Mouse (Mus musculus) frontal cortex, adult 2 months (tissue): ENCODE results near the gene Sgsm3. TPM values are rescaled to one million over a fixed set of nuclear protein-coding genes. Genes with fewer than 3 reads are reported as not detected.

Experiments used
- DNase-seq, 2 experiments: peaks; one replicate each; pipeline ENCODE4 v3.0.0; 2022; ENCODE audit warnings: low spot score in 1 of 2; ENCODE audit errors: extremely low spot score in 1 of 2
- polyA plus RNA-seq: library from polyadenylated mRNA; depleted of rRNA; stranded (reverse); fragments of >200 nt; gene quantifications from 2 replicates; pipeline ENCODE4 v1.2.3, GENCODE M21; 2012

Gene Sgsm3
- polyA plus RNA-seq, 1 experiment: 95.6 TPM

DNA sequence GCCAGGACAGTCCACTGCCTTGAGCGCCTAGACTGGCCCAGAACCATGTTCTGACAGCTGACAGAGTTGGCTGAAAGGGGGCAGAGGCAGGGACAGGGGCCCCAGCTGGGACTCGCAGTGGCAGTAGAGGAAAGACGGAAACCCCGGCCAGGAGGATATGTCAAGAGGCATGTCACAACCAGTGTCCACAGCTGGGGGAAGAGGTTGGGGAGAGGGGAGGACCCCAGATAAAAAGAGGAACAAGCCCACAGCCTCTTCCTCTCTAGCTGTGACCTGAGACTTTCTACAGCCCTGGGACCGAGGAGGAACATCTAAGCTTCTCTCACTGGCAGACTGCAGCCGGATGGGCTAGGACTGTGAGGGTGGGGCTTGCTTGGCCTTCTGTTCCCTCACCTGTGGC, 43.8 kb downstream of the Sgsm3 start:
- DNase-seq: no peak

DNA sequence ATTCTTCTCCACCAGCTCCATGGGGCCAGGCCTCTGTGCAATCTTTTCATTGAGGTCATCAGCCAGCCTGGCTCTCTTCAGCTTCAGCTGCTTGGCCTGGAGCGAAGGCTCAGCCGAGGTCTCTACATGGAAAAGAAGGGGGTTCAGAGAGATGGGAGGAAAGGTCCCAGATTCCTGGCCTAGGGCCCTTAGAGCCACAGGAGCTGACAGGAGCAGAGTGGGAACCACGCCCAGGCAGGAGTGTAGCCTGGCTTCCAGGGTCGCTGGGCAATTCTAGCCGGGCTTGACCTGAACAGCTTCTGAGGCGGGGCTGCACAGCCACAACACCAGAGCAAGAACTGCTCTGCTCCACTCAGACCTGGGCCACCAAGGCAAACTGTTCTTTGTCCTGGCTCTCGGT, 44.9 kb downstream of the Sgsm3 start:
- DNase-seq: no peak

DNA sequence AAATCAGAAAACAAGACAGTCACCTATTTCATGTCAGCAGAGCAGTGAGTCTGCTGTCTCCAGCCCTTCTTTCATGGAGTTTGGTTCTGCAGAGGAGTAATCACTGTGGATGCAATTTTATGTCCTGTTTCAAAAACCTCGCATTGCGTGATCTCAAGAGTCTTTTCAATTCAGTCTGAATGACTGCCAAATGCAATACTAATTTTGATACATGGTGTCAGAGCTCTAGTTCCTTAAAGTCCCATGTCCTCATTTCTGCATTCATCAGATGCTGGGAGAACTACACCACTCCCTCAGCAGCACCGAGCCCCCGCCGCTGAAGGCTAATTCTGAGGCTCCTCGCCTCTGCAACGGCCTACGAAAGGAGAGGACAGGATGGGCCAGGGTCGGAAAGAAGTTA, 46.3 kb downstream of the Sgsm3 start:
- peak in 1 of 2 experiments; percentile 58 for DNase-seq

DNA sequence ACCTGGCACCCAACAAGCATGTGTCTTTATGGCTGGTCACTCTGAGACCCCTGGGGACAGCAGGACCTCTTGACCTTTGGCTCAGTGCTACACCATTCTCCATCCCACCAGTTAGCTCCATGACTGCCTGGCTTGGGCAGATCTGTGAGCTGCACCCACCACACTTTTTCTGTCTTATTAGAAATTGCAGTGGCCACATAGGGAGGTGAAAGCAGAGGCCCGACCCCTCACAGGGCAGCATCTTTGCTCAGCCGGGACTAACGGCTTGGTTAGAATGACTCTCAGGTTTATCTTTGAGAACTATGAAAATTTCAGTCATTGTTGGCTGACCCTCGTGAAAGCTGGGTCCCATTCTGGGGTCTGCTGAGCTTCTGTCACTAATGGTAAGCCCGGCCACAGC, 49.3 kb downstream of the Sgsm3 start:
- DNase-seq: no peak

DNA sequence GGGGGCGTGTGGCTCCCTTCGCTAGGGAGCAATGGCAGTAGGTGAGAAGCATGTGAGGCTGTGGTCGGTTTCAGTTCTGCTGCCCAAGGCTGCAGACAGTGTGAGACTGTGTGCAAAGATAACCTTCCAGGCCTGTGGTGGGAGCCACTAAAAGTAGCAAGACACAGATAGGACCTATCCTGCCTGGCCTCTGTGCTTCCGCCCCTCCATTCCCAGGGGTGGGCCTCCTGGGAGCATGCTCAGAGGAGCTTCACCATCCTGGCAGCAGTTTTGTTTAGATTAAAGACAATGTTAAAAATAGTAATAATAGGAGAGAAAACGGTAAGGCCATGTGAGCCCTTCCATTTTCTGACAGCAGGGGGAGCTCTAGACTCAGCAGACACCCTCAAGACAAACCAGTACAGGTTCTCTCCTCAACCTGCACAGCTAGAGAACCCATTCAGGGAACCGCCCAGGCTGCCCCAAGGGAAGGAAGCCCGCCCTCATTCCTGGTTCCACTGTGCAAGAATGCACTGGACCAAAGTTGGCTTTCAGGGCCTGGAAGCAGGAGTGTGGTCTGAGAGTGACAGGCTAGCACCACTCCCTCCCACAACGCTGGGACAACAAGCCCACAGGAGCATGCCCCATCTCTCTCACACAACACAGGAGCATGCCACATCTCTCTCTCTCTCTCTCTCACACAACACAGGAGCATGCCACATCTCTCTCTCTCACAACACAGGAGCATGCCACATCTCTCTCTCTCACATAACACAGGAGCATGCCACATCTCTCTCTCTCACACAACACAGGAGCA, 50.0 kb downstream of the Sgsm3 start:
- peak; percentile 66 to 94 for DNase-seq

DNA sequence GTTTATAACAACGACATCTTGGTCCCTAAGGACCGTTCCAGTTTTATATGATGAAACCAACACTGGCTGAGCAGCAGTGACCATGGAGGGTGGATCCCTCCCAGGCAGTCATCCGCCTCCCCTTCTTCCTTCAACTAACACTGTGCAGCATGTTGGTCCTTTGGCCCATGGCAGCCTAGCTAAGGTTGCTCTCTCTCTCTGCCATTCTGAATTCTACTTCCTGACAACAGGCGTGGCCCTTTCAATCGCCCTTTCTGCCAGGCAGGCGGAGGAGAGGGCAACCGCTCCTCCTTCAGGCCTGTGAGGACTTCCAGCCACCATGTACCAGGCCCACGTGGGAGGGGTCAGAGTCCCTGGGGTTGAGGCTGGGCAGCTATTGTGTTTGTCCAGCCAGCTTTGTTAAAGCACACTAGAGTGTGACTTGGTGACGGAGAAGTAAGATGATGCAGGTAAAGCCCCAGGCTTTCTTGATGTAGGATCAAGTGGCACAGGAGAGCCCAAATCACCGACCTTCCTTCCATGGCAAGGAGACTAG, 53.4 kb downstream of the Sgsm3 start:
- DNase-seq: no peak

DNA sequence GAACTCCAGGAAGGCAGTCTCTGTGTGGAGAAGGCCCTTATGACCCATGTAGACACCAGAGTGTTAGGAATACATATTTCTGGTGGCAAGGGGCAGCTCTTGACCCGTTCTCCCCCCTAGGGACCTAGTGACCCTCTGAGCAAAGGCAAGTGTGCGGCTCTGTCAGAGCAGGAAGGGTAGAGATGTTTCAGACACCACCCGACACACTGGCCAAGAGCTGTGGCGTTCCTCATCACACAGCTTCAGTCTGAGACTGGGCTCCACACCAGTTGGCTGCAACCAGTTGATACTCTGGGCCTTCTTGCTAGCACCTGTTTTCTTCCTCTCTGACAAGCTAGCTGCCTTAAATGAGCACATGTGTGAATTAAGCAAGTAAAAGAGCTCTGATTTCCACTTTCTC, 54.0 kb downstream of the Sgsm3 start:
- DNase-seq: no peak

DNA sequence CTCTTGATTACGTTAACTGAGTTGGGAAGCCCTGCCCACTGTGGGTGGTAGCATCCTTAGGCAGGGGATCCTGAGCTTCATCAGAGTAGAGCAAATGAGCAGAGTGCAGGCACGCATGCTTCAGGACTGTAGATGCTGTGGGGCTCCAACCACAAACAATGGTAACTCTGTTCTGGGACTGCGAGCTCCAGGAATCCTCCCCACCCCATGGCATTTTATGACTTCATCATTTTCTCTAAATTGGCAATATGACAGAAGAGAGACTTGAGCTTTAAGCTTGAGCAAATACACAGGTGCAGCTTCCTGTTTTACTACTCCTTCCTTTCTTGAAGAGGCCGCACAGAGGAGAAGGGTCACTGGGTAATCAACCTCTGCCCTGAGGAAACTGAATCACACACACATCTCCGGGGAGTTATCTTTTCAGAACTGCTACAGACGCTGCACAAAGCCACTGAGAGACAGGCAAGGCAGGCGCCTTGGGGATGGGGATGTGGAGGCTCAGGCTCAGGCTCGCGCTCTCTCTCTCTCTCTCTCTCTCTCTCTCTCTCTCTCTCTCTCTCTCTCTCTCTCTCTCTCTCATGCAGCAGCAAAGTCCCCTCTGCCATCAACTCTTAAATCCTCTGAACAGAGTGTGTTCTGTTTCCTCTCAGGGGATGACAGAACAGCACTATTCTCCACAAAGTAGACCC, 55.5 kb downstream of the Sgsm3 start:
- DNase-seq: no peak

DNA sequence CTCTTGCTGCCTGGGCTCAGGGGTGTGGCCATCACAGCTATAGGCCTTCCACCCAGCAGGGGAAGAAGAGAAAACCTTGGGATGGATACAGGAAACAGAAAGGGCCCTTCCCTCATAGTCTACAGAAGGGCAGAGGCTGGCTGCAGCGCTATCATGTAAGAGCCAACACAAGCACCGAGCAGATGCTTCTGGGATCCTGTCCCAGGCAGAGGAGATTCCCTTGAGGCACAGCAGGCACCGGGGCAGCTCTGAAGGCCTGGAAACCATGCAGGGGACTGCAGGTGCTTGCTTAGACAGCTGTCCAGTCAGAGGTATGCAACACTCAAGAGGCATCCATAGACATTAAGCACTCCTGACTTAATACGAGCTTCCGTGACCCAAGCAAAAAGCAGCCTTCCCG, 56.6 kb downstream of the Sgsm3 start:
- no peak for DNase-seq

DNA sequence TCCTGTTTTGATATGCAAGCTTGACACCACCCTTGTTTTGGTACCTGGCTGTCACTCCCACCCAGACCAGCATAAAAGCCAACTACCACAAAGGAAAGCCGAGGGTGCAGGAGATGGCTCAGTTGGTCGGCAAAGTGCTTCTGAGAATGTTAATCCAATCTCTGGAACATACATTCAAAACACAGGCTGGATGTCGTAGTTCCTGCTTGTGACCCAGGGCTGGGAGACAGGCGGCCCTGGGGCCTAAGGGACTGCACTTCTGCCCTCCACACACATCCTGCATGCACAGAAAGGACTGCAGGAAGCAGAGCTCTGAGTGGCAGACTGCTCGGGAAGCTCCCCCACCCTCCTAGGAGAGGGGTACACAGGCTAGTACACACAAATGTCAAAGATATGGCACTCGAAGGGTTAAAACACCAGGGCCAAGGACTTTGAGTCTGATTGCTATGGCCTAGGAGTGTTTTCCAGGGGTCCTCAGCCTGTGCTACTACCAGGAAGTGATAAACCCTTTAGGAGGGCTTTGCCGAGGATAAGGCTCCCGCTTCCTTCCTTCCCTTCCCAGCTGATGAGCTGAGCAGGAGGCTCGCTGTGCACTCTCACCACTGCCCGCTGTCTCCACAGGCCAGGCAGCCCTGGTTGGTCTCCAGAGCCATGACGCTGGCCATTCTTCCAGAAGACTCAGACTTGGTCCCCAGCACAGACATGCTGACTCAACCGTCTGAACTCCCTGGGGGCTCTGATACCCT, 58.0 kb downstream of the Sgsm3 start:
- no peak for DNase-seq

DNA sequence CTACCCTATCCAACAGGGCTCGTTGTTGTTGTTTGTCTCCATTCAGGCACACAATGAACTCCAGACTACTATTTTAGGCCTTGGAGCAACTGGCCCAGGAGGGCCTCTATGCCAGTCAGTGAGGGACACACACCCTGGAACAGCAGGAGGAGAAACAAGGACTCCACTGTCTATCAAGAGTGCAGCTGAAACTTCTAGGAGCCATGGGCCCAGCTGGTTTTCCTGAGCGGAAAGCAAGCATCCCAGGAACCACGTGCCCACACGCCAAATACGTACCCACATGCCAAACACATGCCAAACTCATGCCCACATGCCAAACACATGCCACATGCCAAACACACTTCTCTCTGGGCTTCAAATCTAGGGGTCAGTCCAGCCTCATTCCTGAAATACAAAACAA, 60.9 kb downstream of the Sgsm3 start:
- no peak for DNase-seq

DNA sequence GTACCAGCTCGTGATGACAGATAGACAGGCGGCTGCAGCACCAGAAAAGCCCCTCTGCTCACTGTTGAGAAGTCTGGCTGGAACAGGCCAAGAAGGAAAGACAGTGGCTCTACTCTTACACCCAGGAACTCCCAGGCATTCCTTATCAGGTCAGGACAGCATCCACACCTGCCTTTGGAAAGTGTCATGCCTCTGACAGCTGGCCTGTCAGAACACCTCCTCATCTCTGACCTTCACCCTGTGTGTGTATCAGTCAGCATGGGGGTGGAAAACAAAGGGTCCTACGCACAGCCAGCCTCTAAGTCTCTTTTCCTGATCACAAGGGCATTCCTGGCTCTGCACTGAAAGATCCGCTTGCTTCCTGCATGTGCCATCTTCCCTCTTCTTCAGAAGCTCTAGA, 64.2 kb downstream of the Sgsm3 start:
- no peak for DNase-seq

DNA sequence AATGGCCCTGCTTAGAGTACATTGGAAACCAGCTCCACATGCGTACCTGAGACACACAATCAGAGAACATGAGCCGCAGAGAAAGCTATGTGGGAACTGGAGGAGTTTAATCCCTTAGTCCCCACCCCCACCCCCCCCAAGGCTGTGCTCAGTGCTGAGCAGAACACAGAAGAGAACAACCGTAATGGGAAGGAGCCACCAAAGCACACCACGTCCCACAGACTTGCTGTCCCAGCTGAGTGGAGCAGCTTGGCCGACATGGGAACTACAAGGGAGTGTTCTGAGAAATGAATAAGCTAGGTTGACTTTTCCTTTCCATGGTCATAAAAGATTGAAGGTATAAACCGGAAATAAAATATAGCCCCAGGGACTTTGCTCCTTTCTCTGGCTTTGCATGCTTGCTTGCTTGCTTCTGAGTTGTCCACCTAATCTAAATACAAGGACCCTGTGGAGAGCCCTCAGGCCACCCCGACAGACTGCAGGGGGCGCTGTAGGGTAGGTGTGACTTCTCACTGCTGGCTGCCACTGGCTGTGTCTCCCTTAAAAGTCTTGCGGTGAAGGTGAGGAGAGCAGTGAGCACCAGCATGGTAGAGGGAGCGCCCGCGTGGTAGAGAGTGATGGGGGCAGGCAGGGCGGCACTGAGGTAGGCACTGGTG, 64.8 kb downstream of the Sgsm3 start:
- no peak for DNase-seq

DNA sequence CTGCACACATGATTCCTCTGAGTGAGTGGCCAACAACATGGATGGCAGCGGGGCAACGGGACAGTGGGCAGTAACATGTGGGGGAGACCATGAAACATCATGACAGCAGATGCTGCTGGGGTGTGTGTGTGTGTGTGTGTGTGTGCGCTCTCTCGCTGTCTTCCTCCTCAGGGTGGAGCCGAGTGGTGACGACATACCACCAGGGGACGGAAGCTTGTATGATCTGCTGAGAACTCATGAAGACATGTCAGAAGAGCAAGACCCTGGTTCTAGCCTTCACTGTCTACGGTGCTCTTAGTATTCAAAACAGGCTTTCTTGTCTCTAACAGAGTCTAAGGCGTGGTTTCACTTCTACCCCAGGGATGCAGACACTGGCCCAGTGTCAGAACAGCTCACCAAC, 66.9 kb downstream of the Sgsm3 start:
- DNase-seq: no peak

DNA sequence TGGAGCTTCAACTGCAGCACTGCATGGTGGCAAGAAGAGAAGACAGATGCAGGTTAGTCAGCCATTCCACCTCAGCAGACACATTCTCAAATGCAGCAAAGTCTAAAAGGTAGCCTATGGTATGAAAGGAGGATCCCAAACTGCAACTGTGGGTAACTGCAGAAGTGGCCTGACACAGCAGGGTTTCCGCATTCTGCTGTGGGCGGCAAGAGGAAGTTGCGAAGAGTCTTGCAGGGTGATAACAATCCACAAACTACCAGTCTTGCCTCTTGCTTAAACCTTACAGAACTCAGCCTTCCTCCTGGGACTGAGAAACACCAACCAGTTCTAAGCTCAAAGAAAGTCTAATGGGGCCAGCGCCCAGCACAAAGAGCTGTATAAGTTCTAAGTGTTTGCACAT, 67.8 kb downstream of the Sgsm3 start:
- no peak for DNase-seq

DNA sequence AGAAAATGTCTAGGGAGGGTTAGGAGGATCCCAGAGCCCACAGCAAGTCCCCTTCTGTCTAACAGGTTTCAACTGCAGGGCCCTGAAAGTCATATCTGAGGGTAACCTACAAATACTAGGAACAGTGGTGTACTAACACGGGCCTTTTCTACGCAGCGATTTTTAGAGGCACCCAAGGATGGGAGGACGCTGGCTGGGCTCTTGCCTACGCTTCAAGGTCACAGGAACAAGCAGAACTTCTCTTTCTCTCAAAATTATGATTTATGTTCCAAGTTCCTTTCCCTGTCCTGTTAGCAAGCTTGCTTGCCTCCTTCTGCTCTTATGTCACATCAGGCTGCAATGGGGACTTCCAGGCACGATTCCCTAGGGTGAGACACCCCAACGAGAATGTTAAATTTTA, 68.5 kb downstream of the Sgsm3 start:
- DNase-seq: no peak

DNA sequence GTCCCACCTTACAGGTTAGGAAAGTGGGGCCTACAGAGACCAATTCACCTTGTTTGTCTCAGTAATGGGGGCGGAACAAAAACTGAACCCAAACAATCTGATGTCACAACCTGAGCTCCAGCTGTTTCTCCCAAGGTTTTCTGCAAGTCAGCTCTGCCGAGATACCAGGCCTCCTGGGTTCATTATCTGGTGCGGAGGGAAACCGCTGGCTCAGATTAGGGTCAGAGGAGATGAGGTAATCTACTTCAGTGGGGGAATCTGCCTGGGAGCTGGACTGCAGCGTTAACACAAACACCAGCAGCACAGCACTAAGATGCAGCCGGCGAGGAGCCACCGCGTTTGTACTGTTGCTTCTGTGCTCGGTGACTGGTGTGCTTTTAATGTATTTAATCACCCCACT, 69.9 kb downstream of the Sgsm3 start:
- no peak for DNase-seq

DNA sequence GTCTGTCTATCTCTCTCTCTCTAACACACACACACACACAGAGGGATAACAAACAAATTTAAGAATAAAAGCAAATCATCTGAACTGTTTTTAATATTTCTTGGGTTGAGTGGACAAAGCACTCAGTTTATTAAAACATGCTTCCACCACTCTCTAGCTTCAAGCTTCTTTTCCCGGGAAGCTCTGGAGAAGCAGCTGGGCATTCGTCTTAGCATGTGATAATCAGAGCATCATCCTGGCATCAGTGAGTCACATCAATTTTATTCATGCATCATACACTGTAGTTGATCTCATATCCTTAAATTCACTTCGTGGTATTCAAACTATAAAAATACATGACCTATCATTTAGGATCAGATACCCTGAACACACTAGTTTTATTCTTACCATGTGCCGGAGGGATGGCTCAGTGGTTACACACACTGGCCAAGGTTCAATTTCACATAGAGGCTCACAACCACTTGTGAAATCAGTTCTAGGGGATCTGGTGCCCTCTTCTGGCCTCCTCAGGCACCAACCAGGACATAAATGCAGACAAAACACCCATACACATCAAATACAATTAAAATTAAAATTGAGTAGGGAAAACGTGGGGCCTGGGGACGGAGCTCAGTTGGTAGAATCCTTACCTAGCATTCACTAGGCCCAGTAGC, 72.0 kb downstream of the Sgsm3 start:
- DNase-seq: peak in 1 of 2 experiments; percentile 51

DNA sequence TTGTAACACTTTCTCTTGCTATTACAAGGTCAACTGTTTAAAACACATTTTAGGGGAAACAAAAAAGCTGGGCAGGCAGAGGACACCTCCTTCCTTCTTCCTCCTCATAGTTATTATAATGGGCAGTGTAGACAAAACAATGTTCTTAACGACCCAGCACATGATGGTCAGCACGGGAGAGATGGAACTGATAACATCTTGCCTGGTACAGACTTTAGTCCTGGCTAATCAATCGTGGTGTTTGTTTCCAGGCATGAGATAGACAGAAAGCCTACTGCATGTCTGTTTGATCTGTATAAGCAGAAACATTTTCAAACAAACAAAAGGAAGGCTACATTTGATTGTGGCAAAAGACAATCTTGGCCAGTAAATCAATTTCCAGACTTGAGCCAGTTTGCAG, 72.9 kb downstream of the Sgsm3 start:
- no peak for DNase-seq

DNA sequence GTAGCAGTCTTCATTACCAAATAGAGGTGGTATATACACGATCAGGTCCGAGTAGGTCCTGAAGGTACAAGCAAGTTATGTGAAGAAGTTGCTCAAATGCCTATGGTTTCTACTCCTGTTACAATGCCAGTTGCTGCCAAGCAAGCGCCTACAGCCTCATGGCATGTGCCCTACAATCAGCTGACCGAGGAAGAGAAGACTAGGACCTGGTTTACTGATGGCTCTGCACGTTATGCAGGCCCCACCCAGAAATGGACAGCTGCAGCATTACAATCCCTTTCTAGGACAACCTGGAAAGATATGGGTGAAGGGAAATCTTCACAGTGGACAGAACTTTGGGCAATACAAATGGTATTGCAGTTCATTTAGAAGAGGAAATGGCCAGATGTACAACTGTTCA, 74.9 kb downstream of the Sgsm3 start:
- no peak for DNase-seq
